In the genomic region with DNA sequence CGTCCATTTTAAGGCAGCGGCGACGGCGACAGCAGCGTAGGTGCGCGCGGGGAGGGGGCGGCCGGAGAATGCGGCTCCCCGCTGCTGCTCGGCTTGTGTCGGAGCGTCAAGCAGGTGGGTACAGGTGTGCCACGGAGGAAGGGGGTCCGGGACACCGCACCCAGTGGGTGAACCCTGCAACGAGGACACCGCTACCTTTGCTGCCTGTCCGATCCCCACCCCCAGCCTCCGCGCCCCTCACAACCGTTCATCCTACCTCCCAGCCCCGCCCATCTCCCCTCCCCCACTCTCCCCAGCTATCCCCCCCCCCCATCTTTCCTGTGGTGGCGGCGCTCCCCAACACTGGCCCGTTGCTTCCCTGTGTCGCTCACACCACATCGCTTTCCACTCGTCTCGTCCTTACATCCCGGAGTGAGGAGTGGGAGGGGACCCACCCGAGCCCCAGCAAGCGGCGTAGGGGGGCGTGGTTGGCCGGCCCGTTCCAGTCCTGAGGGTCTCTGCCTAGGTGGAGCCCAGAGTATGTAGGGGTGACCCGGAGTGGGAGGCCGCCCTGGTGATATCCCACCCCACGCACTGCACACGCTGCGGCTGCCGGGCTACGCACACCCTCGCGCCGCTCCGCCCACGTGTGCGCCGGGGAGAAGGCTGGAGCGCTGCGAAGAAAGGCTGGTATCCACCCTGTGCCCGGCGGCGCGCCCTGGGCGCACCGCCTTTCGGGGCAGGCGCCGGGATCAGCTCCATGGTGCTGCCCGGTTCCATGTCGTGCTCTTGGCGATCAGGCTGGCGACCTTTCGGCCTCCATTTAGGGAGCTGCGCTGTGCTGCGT, we compare ENCODE assay signal across 8 mouse cellular contexts. TPM values are rescaled to one million over a fixed set of nuclear protein-coding genes. Genes with fewer than 3 reads are reported as not detected.
DNase-seq lines count a peak whose midpoint lies in the region; ATAC-seq lines count a peak whose summit lies in the region.

No protein-coding gene starts in this region.

- H3K36me3 ChIP-seq in kidney, embryonic 16.5 days (ENCODE audit: insufficient read depth, low read length) = no peaks in the 10 kb centered on the region
- no peaks in the 10 kb centered on the region for H3K36me3 ChIP-seq in embryonic facial prominence, embryonic 10.5 days (replicated peaks)
- no peaks in the 10 kb centered on the region for H3K36me3 ChIP-seq in liver, embryonic 16.5 days (ENCODE audit: control insufficient read depth, insufficient read depth)

- no peak for DNase-seq in kidney, adult 8-10 months
- peak; percentile 39 for DNase-seq in embryonic facial prominence, embryonic 10.5 days (ENCODE audit: low spot score)
- peak; percentile 62 for DNase-seq in induced T-regulatory cell, adult 2 months (ENCODE audit: low read depth)
- DNase-seq in right cerebral cortex, postnatal 25 days = peak; percentile 73
- DNase-seq in gastrocnemius, adult 8-10 months (ENCODE audit: low spot score in 2 of 2) = no peak

- 0 out of 2 replicates have a peak overlapping the region, but pooled peaks have one; percentile 35 for H3K9ac ChIP-seq in kidney, embryonic 16.5 days (replicated peaks; ENCODE audit: low read length)
- H3K9ac ChIP-seq in liver, embryonic 16.5 days (ENCODE audit: low read depth, low read length) = no peak overlapping the region

- peaks cover 74% of the 10 kb centered on the region for H3K27me3 ChIP-seq in kidney, embryonic 16.5 days (ENCODE audit: insufficient read depth, low read length)
- H3K27me3 ChIP-seq in embryonic facial prominence, embryonic 10.5 days (replicated peaks; ENCODE audit: low read depth, poor library complexity, severe bottlenecking) = peaks cover 86% of the 10 kb centered on the region
- peaks cover 51% of the 10 kb centered on the region for H3K27me3 ChIP-seq in liver, embryonic 16.5 days (ENCODE audit: control insufficient read depth, insufficient read depth, low read depth, low read length)

- peaks cover 17% of the 10 kb centered on the region for H3K4me1 ChIP-seq in kidney, embryonic 16.5 days (ENCODE audit: insufficient read depth, low read length)
- peaks cover 12% of the 10 kb centered on the region for H3K4me1 ChIP-seq in embryonic facial prominence, embryonic 10.5 days
- H3K4me1 ChIP-seq in liver, embryonic 16.5 days (ENCODE audit: control insufficient read depth, low read depth, low read length) = no peaks in the 10 kb centered on the region; the same call in 1 of the 2 replicates

- H3K9me3 ChIP-seq in kidney, embryonic 16.5 days (ENCODE audit: low read length) = no peaks in the 10 kb centered on the region
- no peaks in the 10 kb centered on the region for H3K9me3 ChIP-seq in embryonic facial prominence, embryonic 10.5 days
- H3K9me3 ChIP-seq in liver, embryonic 16.5 days (replicated peaks; ENCODE audit: control insufficient read depth, low read length) = no peaks in the 10 kb centered on the region

- under 1% methylated on average over 60 of the region's 72 CpGs for WGBS in kidney, embryonic 16.5 days
- under 1% methylated on average over 72 of the region's 72 CpGs for whole genome bisulfite sequencing in embryonic facial prominence, embryonic 10.5 days
- WGBS in liver, embryonic 16.5 days (ENCODE audit: insufficient replicate concordance) = under 1% methylated on average over 67 of the region's 72 CpGs

- peak overlapping the region; percentile 100 for H3K4me2 ChIP-seq in kidney, embryonic 16.5 days (replicated peaks; ENCODE audit: low read depth, low read length)
- H3K4me2 ChIP-seq in liver, embryonic 16.5 days (ENCODE audit: low read depth, low read length) = peak overlapping the region; percentile 64

- peak overlapping the region; percentile 64 for H3K4me3 ChIP-seq in kidney, embryonic 16.5 days (ENCODE audit: low read length)
- H3K4me3 ChIP-seq in embryonic facial prominence, embryonic 10.5 days = peak overlapping the region; percentile 72
- peak overlapping the region; percentile 58 for H3K4me3 ChIP-seq in liver, embryonic 16.5 days (ENCODE audit: low read depth, low read length)

- H3K27ac ChIP-seq in kidney, embryonic 16.5 days (ENCODE audit: low read length) = no peak overlapping the region
- no peak overlapping the region for H3K27ac ChIP-seq in embryonic facial prominence, embryonic 10.5 days (replicated peaks)
- H3K27ac ChIP-seq in liver, embryonic 16.5 days (ENCODE audit: low read length) = no peak overlapping the region

- peak; percentile 77 for ATAC-seq in kidney, embryonic 16.5 days (ENCODE audit: low FRiP score, low TSS enrichment)
- ATAC-seq in activated CD4-positive, CD25-positive, alpha-beta regulatory T cell, adult 4 months = peak; percentile 36
- no peak for ATAC-seq in liver, embryonic 16.5 days (ENCODE audit: low read depth)

RNA-seq across cellular contexts. Expression of gene Wfs1, which starts 39.7 kb away (rescaled TPM):
- 21.0 and 21.9 TPM in 2 replicates for polyA plus RNA-seq in kidney, embryonic 16.5 days (2015; fragmentation: Nextera tagmentation; extraction: Ambion mirVana)
- polyA plus RNA-seq in activated CD4-positive, CD25-positive, alpha-beta regulatory T cell, adult 4 months (2017; shearing (Covaris generic)) = under 1 TPM; 0.46 to 0.79 TPM
- 7.3 and 10.0 TPM in 2 replicates for polyA plus RNA-seq in embryonic facial prominence, embryonic 10.5 days (2016; fragmentation: Nextera tagmentation; extraction: Ambion mirVana)
- 1.6 and 2.0 TPM in 2 replicates for polyA plus RNA-seq in liver, embryonic 16.5 days (2015; fragmentation: Nextera tagmentation; extraction: Ambion mirVana)
- 10 to 100 TPM; 51.3 to 68.1 (median 58.9) TPM for total RNA-seq in gastrocnemius, adult 8-10 months (2022)

RNA-seq across cellular contexts. Expression of gene Gm1043, which starts 56.5 kb away (rescaled TPM):
- not detected in 2 replicates for polyA plus RNA-seq in kidney, embryonic 16.5 days (2015; fragmentation: Nextera tagmentation; extraction: Ambion mirVana)
- polyA plus RNA-seq in activated CD4-positive, CD25-positive, alpha-beta regulatory T cell, adult 4 months (2017; shearing (Covaris generic)) = 1 to 10 TPM; 1.3 to 1.4 TPM
- not detected in 2 replicates for polyA plus RNA-seq in embryonic facial prominence, embryonic 10.5 days (2016; fragmentation: Nextera tagmentation; extraction: Ambion mirVana)
- polyA plus RNA-seq in liver, embryonic 16.5 days (2015; fragmentation: Nextera tagmentation; extraction: Ambion mirVana) = not detected in 2 replicates
- not detected for total RNA-seq in gastrocnemius, adult 8-10 months (2022)

Comparison
In these comparisons a context has a peak if more than half of its experiments do, and no peak if none do; other contexts are left out.
1. DNase-seq: peak in embryonic facial prominence, embryonic 10.5 days (single experiment), induced T-regulatory cell, adult 2 months (single experiment) and right cerebral cortex, postnatal 25 days (single experiment); none in kidney, adult 8-10 months (0 of 2) and gastrocnemius, adult 8-10 months (0 of 2).
2. Peak in every context shown above with its lines, with median percentiles within 50 percentile points of each other: H3K4me3 ChIP-seq.